Mouse (Mus musculus): Measurements from ENCODE around the gene Vmn2r59.
"Not testable (repeated sequence)": the region's sequence is repeated elsewhere in the genome, so short reads cannot be mapped to it uniquely, and the experiment has no call there.

Vmn2r59 gene

GRCm38 (mm10) chr7:42058923-42059322 is at the start of gene Vmn2r59:
Vmn2r59 (minus strand) TSS chr7:42059023.
- in situ Hi-C loops (cut with MseI, MboI): no loop called here

- in situ Hi-C loops (cut with MseI, MboI): no loop called here
Measured at GRCm38 (mm10) chr7:42107470-42107869, 48.6 kb upstream of the Vmn2r59 start, which contains the start of gene Vmn2r60. Vmn2r60 (plus strand) TSS chr7:42107770.

GRCm38 (mm10) chr7:42107061-42107460 is 48.2 kb upstream of the Vmn2r59 start:
- in situ Hi-C loops (cut with MseI, MboI): not testable (repeated sequence)

All from mouse trophoblast stem cell (cell line).